Mouse (Mus musculus) heart, embryonic 10.5 days (tissue): ENCODE data around the gene Med15. TPM values are rescaled to one million over a fixed set of nuclear protein-coding genes. Genes with fewer than 3 reads are reported as not detected.
"Not testable (repeated sequence)": the region's sequence is repeated elsewhere in the genome, so short reads cannot be mapped to it uniquely, and the experiment has no call there.

Experiments
- DNase-seq: peaks from one replicate; pipeline ENCODE4 v3.0.0-alpha.2; 2017; ENCODE audit warnings: low spot score
- H3K27ac ChIP-seq: fragments of 300-500 bp; sonication (generic); 2 replicates; pipeline ENCODE4 v1.5.1; 2016; ENCODE audit warnings: mild to moderate bottlenecking
- H3K27me3 ChIP-seq: fragments of 300-500 bp; sonication (generic); 2 replicates; pipeline ENCODE4 v1.6.1; 2016; ENCODE audit warnings: mild to moderate bottlenecking; ENCODE audit not compliant: poor library complexity, insufficient read depth, severe bottlenecking
- H3K36me3 ChIP-seq: fragments of 300-500 bp; sonication (generic); 2 replicates; pipeline ENCODE4 v1.6.1; 2016; ENCODE audit warnings: mild to moderate bottlenecking, moderate library complexity
- H3K4me1 ChIP-seq: fragments of 300-500 bp; sonication (generic); 2 replicates; pipeline ENCODE4 v1.6.1; 2016; ENCODE audit warnings: mild to moderate bottlenecking
- H3K4me3 ChIP-seq: fragments of 300-500 bp; sonication (generic); 2 replicates; pipeline ENCODE4 v1.5.1; 2016; ENCODE audit warnings: mild to moderate bottlenecking, moderate library complexity
- H3K9me3 ChIP-seq: fragments of 300-500 bp; sonication (generic); 2 replicates; pipeline ENCODE4 v1.6.1; 2016; ENCODE audit warnings: mild to moderate bottlenecking, moderate library complexity
- WGBS: fragments of 180-500 bp; shearing (Covaris S2); methylation state at CpG from one replicate; pipeline ENCODE4 v1.1.7; 2016; 5-methylcytosine and 5-hydroxymethylcytosine counted together
- polyA plus RNA-seq: library from polyadenylated mRNA; unstranded; fragments of >200 nt; fragmentation: Nextera tagmentation; extraction: Ambion mirVana; gene quantifications from 2 replicates; pipeline ENCODE4 v1.2.1, GENCODE M21; 2016

The Med15 gene
- polyA plus RNA-seq, 1 experiment from 2014 or later, result 48.0 TPM

DNA sequence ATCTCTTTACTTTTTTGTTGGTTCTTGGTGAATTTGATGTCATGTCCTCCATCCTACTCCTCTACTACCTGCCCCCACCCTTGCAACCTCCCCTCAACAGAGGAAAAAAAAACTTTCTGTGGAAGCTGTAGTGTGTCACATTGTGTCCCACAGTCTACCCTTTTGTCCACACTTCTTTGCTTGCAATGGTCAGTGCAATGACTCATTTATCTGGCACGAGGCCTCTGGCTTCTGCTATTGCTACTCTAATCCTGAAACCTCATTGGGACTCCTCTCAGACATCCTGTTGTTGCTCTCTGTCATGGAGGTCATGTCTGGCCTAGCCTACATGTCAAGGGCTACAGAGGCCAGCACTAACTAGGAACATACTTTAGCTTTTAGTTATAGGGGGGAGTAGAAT lies 21.0 kb upstream of the Med15 start:
- no peaks in the 10 kb centered on the region for H3K9me3 ChIP-seq
- no peaks in the 10 kb centered on the region for H3K36me3 ChIP-seq
- 46% methylated on average over 1 of the region's 1 CpGs for WGBS
- H3K27me3 ChIP-seq, result peaks cover 13% of the 10 kb centered on the region; the same call in 1 of the 2 replicates
- no peak overlapping the region for H3K27ac ChIP-seq
- H3K4me3 ChIP-seq, result no peak overlapping the region
- DNase-seq, result no peak
- peaks cover 6% of the 10 kb centered on the region for H3K4me1 ChIP-seq

DNA sequence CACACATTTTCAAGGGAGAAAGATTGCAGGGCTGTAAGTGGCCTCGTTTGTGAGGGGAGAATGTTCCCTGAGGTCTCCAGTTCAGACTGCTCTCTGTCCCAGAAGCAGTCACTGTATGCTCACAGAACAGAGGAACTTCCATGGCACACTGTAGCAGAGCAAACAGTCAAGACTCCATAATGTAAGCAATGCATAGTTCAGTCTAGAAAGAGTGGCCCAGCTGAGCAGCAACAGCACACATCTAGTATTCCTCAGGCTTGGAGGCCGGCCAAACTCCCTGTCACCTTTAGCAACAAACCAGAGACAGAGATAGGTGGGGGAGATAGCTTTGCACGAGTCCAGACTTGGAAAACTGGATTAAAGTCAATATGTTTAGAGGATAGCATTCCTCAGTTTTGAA lies 20.3 kb upstream of the Med15 start:
- H3K27me3 ChIP-seq, result 0 out of 2 replicates have a peak, but pooled peaks cover 8% of the 10 kb centered on the region
- no peaks in the 10 kb centered on the region for H3K36me3 ChIP-seq
- 22% methylated on average over 3 of the region's 3 CpGs for WGBS
- no peak overlapping the region for H3K4me3 ChIP-seq
- DNase-seq, result no peak
- no peaks in the 10 kb centered on the region for H3K9me3 ChIP-seq
- peaks cover 6% of the 10 kb centered on the region for H3K4me1 ChIP-seq
- H3K27ac ChIP-seq, result no peak overlapping the region

DNA sequence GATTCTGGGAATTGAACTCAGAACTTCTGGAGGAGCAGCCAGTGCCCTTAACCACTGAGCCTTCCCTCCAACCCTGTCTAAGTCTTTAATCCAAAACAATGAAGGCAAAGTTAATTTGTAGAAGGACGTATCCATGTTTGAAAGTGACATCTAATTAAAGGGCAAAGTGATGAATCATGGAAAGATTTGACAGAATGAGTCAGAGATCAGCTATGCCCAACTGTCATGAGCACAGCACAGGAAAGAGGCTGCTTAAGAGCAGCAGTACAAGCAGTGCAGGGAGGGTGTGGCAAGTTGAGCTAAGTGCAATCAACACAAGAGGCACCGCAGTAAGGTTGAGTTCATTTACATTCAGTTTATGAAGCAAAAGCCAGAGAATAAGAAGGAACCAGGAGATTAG lies 12.4 kb upstream of the Med15 start:
- Histone ChIP-seq H3K4me3 (no peak overlapping the region), H3K27me3 (no peaks in the 10 kb centered on the region), H3K36me3 (no peaks in the 10 kb centered on the region), H3K4me1 (0 out of 2 replicates have a peak, but pooled peaks cover 4% of the 10 kb centered on the region), H3K9me3 (no peaks in the 10 kb centered on the region), H3K27ac (no peak overlapping the region)
- 81% methylated on average over 2 of the region's 2 CpGs for WGBS
- no peak for DNase-seq

DNA sequence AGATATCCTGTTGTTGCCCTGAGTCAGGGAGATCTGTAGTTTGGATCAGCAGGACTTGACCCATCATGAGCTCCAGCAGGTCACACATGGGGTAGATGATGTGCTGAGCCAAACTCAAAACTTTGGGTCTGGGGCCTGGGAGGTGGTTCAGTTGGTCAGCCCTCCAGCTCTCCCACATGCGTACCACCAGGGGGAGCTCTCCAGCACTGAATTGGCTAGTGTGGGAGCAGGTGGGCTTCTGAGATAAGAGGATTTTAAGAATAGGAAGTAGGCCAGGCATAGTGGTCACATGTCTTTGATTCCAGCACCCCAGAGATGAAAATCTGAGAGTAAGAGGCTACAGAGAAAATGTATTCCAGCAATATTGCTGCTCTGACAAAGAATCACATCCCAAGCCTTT lies 11.8 kb upstream of the Med15 start:
- Histone ChIP-seq H3K27ac (no peak overlapping the region), H3K27me3 (no peaks in the 10 kb centered on the region), H3K4me3 (no peak overlapping the region), H3K36me3 (no peaks in the 10 kb centered on the region), H3K4me1 (0 out of 2 replicates have a peak, but pooled peaks cover 4% of the 10 kb centered on the region), H3K9me3 (no peaks in the 10 kb centered on the region)
- no peak for DNase-seq
- 13% methylated on average over 1 of the region's 1 CpGs for WGBS

- Histone ChIP-seq H3K4me1 (0 out of 2 replicates have a peak, but pooled peaks cover 4% of the 10 kb centered on the region), H3K27ac (no peak overlapping the region), H3K27me3 (no peaks in the 10 kb centered on the region), H3K36me3 (no peaks in the 10 kb centered on the region), H3K9me3 (no peaks in the 10 kb centered on the region), H3K4me3 (no peak overlapping the region)
- WGBS, result 43% methylated on average over 4 of the region's 4 CpGs
- no peak for DNase-seq
These were observed 10.6 kb upstream of the Med15 start for GRCm38 (mm10) chr16:17743279-17743678.

GRCm38 (mm10) chr16:17742810-17743209 lies 10.1 kb upstream of the Med15 start:
- Histone ChIP-seq H3K4me1 (0 out of 2 replicates have a peak, but pooled peaks cover 4% of the 10 kb centered on the region), H3K27me3 (no peaks in the 10 kb centered on the region), H3K9me3 (no peaks in the 10 kb centered on the region), H3K27ac (no peak overlapping the region), H3K4me3 (no peak overlapping the region), H3K36me3 (no peaks in the 10 kb centered on the region)
- DNase-seq, result no peak
- 84% methylated on average over 1 of the region's 1 CpGs for WGBS

- H3K27me3 ChIP-seq, result peaks cover 7% of the 10 kb centered on the region; the same call in 1 of the 2 replicates
- H3K36me3 ChIP-seq, result no peaks in the 10 kb centered on the region
- H3K4me1 ChIP-seq, result 0 out of 2 replicates have a peak, but pooled peaks cover 4% of the 10 kb centered on the region
- no peak for DNase-seq
- H3K9me3 ChIP-seq, result no peaks in the 10 kb centered on the region
- H3K4me3 ChIP-seq, result no peak overlapping the region
- no peak overlapping the region for H3K27ac ChIP-seq
- whole genome bisulfite sequencing, result 77% methylated on average over 4 of the region's 4 CpGs
These were observed 7.4 kb upstream of the Med15 start for GRCm38 (mm10) chr16:17740080-17740479.

- no peaks in the 10 kb centered on the region for H3K9me3 ChIP-seq
- 53% methylated on average over 4 of the region's 4 CpGs for WGBS
- H3K27me3 ChIP-seq, result peaks cover 18% of the 10 kb centered on the region
- H3K36me3 ChIP-seq, result no peaks in the 10 kb centered on the region
- no peak overlapping the region for H3K27ac ChIP-seq
- no peak for DNase-seq
- H3K4me3 ChIP-seq, result no peak overlapping the region
- H3K4me1 ChIP-seq, result 0 out of 2 replicates have a peak, but pooled peaks cover 4% of the 10 kb centered on the region
These were observed 3.5 kb upstream of the Med15 start for GRCm38 (mm10) chr16:17736156-17736555.

DNA sequence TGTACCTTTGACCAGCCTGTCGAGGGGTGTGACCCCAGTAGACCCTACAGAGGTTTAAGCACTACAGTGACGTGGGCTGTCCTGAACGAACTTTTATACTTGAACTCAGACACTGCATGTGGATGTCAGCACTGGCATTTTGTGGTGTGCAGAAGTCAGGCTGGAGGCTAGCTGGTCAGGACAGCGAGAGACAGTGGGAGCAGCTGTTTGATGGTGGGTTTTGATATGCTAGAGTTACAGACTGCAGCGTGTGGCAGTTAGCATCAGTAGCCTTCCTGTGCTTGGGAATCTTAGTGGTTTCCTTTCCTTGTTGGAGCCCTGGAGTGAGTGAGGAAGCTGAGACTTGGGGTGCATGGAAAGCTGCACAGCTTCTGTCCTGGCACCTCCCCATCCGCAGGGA lies 2.2 kb upstream of the Med15 start:
- WGBS, result 79% methylated on average over 6 of the region's 6 CpGs
- H3K36me3 ChIP-seq, H3K27ac ChIP-seq, H3K4me3 ChIP-seq, DNase-seq, H3K4me1 ChIP-seq, H3K9me3 ChIP-seq: not testable (repeated sequence)
- H3K27me3 ChIP-seq, result peaks cover 18% of the 10 kb centered on the region

GRCm38 (mm10) chr16:17733646-17734045 lies 955 bp upstream of the Med15 start:
- H3K27me3 ChIP-seq, result peaks cover 18% of the 10 kb centered on the region
- 0 out of 2 replicates have a peak overlapping the region, but pooled peaks have one; percentile 73 for H3K27ac ChIP-seq
- 55% methylated on average over 2 of the region's 2 CpGs for WGBS
- H3K9me3 ChIP-seq, result no peaks in the 10 kb centered on the region
- H3K36me3 ChIP-seq, result no peaks in the 10 kb centered on the region
- no peaks in the 10 kb centered on the region for H3K4me1 ChIP-seq
- DNase-seq, result no peak
- H3K4me3 ChIP-seq, result peak overlapping the region; percentile 46

DNA sequence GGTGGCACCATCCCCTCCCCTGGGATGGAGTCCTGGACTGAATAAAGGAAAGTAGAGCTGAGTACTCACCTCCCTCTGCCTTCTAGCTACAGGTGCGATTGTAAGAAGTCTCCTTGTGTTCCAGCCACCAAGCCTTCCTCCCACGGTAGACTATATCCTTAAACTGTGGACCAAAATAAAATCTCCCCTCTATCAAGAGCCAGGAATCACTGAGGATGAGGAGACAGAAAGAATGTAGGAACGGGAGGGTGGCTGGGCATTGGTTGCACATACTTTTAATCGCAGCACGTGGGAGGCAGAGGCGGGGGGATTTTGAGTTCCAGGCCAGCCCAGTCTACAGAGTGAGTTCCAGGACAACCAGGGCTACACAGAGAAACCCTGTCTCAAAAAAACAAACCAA lies 260 bp downstream of the Med15 start:
- no peaks in the 10 kb centered on the region for H3K9me3 ChIP-seq
- H3K36me3 ChIP-seq, result no peaks in the 10 kb centered on the region
- H3K4me3 ChIP-seq, result no peak overlapping the region
- no peak overlapping the region for H3K27ac ChIP-seq
- DNase-seq, result no peak
- peaks cover 3% of the 10 kb centered on the region; the same call in 1 of the 2 replicates for H3K4me1 ChIP-seq
- 55% methylated on average over 6 of the region's 6 CpGs for WGBS
- peaks cover 18% of the 10 kb centered on the region for H3K27me3 ChIP-seq

DNA sequence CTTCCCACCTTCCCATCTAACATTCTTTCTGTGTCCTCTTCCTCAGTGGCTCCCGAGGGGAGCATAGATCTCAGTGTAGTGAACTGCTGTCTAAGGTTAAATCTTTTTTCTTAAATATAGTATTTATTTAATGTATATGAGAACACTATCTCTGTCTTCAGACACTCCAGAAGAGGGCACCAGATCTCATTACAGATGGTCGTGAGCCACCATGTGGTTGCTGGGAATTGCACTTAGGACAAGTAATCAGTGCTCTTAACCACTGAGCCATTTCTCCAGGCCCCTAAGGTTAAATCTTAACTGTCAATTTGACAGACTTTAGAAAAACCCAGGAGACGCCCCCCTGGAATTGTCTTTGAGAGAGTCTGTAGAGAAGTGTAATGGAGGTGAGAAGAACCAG lies 670 bp downstream of the Med15 start:
- no peaks in the 10 kb centered on the region for H3K36me3 ChIP-seq
- no peak overlapping the region for H3K27ac ChIP-seq
- H3K27me3 ChIP-seq, result peaks cover 18% of the 10 kb centered on the region
- no peaks in the 10 kb centered on the region for H3K9me3 ChIP-seq
- DNase-seq, result no peak
- H3K4me1 ChIP-seq, result peaks cover 5% of the 10 kb centered on the region
- 40% methylated on average over 3 of the region's 3 CpGs for WGBS
- H3K4me3 ChIP-seq, result no peak overlapping the region

DNA sequence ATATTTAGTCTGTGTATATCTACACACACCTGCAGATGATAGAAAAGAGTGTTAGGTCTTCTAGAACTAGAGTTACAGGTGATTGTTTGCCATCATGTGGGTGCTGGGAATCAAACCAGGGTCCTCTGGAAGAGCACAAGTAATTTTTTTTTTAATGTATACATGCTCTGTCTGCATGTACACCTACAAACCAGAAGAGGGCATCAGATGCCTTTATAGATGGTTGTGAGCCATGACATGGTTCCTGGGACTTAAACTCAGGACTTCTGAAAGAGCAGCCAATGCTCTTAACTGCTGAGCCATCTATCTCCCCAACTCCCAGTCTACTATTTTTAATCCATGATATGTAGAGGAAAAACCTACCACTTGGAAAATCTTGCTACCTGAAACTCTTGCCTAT lies 2.7 kb downstream of the Med15 start:
- Histone ChIP-seq H3K4me1 (peaks cover 8% of the 10 kb centered on the region), H3K27ac (no peak overlapping the region), H3K36me3 (no peaks in the 10 kb centered on the region), H3K4me3 (no peak overlapping the region), H3K9me3 (no peaks in the 10 kb centered on the region), H3K27me3 (peaks cover 11% of the 10 kb centered on the region)
- DNase-seq, result no peak

DNA sequence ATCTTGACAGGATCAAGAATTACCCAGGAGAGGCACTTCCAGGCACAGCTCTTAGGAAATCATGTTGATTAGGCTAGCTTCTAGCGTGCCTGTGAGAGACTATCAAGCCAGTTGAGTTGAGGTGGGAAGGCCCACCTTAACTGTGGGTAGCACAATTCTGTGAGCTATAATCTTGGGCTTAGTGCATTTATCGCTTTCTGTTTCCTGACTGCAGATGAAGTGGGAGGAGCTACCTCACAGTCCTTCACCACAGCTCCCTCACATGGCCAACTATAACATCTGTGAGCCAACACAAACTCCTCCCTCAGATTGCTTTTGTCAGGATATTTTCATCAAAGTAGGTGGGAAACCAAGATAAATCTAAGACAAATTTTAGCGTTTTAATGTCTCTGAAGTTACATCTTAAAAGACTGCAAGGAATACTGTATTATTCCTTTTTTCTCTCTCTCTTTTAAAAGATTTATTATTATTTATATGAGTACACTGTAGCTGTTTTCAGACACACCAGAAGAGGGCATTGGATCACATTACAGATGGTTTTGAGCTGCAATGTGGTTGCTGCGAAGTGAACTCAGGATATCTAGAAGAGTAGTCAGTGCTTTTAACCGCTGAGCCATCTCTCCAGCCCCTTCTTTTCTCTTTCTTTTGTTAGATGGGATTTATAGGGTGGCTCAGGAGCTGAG lies 5.4 kb downstream of the Med15 start:
- no peaks in the 10 kb centered on the region for H3K9me3 ChIP-seq
- no peak for DNase-seq

More for the DNA sequence above, 5.4 kb downstream of the Med15 start:
- Histone ChIP-seq H3K27me3 (no peaks in the 10 kb centered on the region), H3K4me3 (0 out of 2 replicates have a peak overlapping the region, but pooled peaks have one; percentile 22), H3K36me3 (no peaks in the 10 kb centered on the region), H3K27ac (no peak overlapping the region), H3K4me1 (peaks cover 8% of the 10 kb centered on the region)
- WGBS, result 14% methylated on average over 5 of the region's 5 CpGs
